Mouse (Mus musculus) CH12.LX (cell line): ENCODE data around the gene Gm10799. TPM values are rescaled to one million over a fixed set of nuclear protein-coding genes. Genes with fewer than 3 reads are reported as not detected.

Source experiments
- DNase-seq: peaks from one replicate; pipeline ENCODE4 v3.0.0-alpha.2; 2013; ENCODE audit errors: extremely low read depth
- H3K27ac ChIP-seq: 2 replicates; pipeline ENCODE4 v1.5.1; 2012; ENCODE audit warnings: low read depth, mild to moderate bottlenecking, control low read depth, moderate library complexity; ENCODE audit not compliant: insufficient read depth
- H3K27me3 ChIP-seq: replicated peaks from 2 replicates; pipeline ENCODE3; 2012; ENCODE audit warnings: inconsistent platforms
- H3K36me3 ChIP-seq, 2 experiments: replicated peaks in 1 of 2; 2 replicates each; pipeline versions ENCODE3 to v1.6.1; 2012; ENCODE audit warnings: inconsistent platforms in 1 of 2, low read length in 1 of 2, mild to moderate bottlenecking in 1 of 2, mixed read lengths in 1 of 2, moderate library complexity in 1 of 2; ENCODE audit not compliant: control insufficient read depth in 1 of 2, insufficient read depth in 1 of 2
- H3K4me1 ChIP-seq, 2 experiments: 2 replicates each; pipeline ENCODE4 v1.6.1; 2012; ENCODE audit warnings: inconsistent platforms in 1 of 2, moderate library complexity in 1 of 2; ENCODE audit not compliant: insufficient read depth in 2 of 2, control insufficient read depth in 1 of 2
- H3K4me2 ChIP-seq: 2 replicates; pipeline ENCODE4 v1.6.1; 2012; ENCODE audit warnings: low read depth, mild to moderate bottlenecking, control low read depth; ENCODE audit not compliant: poor library complexity, insufficient read depth, severe bottlenecking
- H3K4me3 ChIP-seq, 3 experiments: fragments of 150-350 bp in 1 of 3; sonication (generic) in 1 of 3; replicated peaks in 1 of 3; 2 replicates each; pipeline versions ENCODE3 to v1.5.1; 2011 to 2012; ENCODE audit warnings: low read depth in 2 of 3, low read length in 2 of 3, mild to moderate bottlenecking in 2 of 3, moderate library complexity in 2 of 3, control low read depth in 1 of 3, improper control_type of control experiment in 1 of 3, inconsistent platforms in 1 of 3, mixed read lengths in 1 of 3; ENCODE audit not compliant: poor library complexity in 1 of 3
- H3K79me2 ChIP-seq: replicated peaks from 2 replicates; pipeline ENCODE4 v1.6.1; 2012; ENCODE audit warnings: mild to moderate bottlenecking, moderate library complexity; ENCODE audit not compliant: control insufficient read depth, poor library complexity, insufficient read depth, severe bottlenecking; ENCODE audit errors: extremely low read depth
- H3K9ac ChIP-seq: 2 replicates; pipeline ENCODE4 v1.6.1; 2012; ENCODE audit warnings: low read depth, mild to moderate bottlenecking, control low read depth, moderate library complexity; ENCODE audit not compliant: insufficient read depth
- H3K9me3 ChIP-seq: replicated peaks from 2 replicates; pipeline ENCODE3; 2012; ENCODE audit warnings: low read length, inconsistent platforms, mixed read lengths
- CHD1 ChIP-seq: IDR thresholded peaks from 2 replicates; pipeline ENCODE4 v1.6.1; 2012; ENCODE audit warnings: low read depth, low read length, improper control_type of control experiment, inconsistent platforms
- CTCF ChIP-seq, 2 experiments: IDR thresholded peaks in 1 of 2; conservative IDR thresholded peaks in 1 of 2; 2 replicates each; pipeline ENCODE4 v1.5.1; 2011 to 2012; ENCODE audit warnings: low read depth in 2 of 2, low read length in 2 of 2, improper control_type of control experiment in 1 of 2, inconsistent platforms in 1 of 2, mild to moderate bottlenecking in 1 of 2, moderate library complexity in 1 of 2
- E2F4 ChIP-seq: IDR thresholded peaks from 2 replicates; pipeline ENCODE4 v1.6.1; 2011; ENCODE audit warnings: low read depth, low read length, improper control_type of control experiment; ENCODE audit not compliant: insufficient replicate concordance
- GABPA ChIP-seq: IDR thresholded peaks from 2 replicates; pipeline ENCODE4 v1.6.1; 2012; ENCODE audit warnings: low read depth, low read length, improper control_type of control experiment, inconsistent platforms; ENCODE audit not compliant: insufficient replicate concordance
- KAT2A ChIP-seq: IDR thresholded peaks from 2 replicates; pipeline ENCODE4 v1.6.1; 2012; ENCODE audit warnings: low read length, improper control_type of control experiment, inconsistent platforms; ENCODE audit not compliant: insufficient replicate concordance
- MAFK ChIP-seq: IDR thresholded peaks from 2 replicates; pipeline ENCODE4 v1.6.1; 2011; ENCODE audit warnings: low read length, improper control_type of control experiment; ENCODE audit not compliant: insufficient replicate concordance
- MAX ChIP-seq: IDR thresholded peaks from 2 replicates; pipeline ENCODE4 v1.6.1; 2011; ENCODE audit warnings: low read length, improper control_type of control experiment
- MAZ ChIP-seq: IDR thresholded peaks from 2 replicates; pipeline ENCODE4 v1.6.1; 2012; ENCODE audit warnings: low read depth, mild to moderate bottlenecking, inconsistent platforms, low read length, improper control_type of control experiment, moderate library complexity
- PAX5 ChIP-seq: IDR thresholded peaks from 2 replicates; pipeline ENCODE4 v1.6.1; 2012; ENCODE audit warnings: low read length, inconsistent platforms, mixed read lengths
- POLR2AphosphoS2 ChIP-seq: IDR thresholded peaks from 2 replicates; pipeline ENCODE4 v1.6.1; 2011; ENCODE audit warnings: low read depth, low read length, improper control_type of control experiment
- RAD21 ChIP-seq: IDR thresholded peaks from 2 replicates; pipeline ENCODE4 v1.6.1; 2011; ENCODE audit warnings: low read depth, mild to moderate bottlenecking, low read length, improper control_type of control experiment, moderate library complexity
- RCOR1 ChIP-seq: conservative IDR thresholded peaks from 2 replicates; pipeline ENCODE4 v1.6.1; 2012; ENCODE audit warnings: low read depth, mild to moderate bottlenecking, inconsistent platforms, low read length, improper control_type of control experiment
- SIN3A ChIP-seq: IDR thresholded peaks from 2 replicates; pipeline ENCODE4 v1.6.1; 2012; ENCODE audit warnings: low read length, improper control_type of control experiment, inconsistent platforms
- SMC3 ChIP-seq: IDR thresholded peaks from 2 replicates; pipeline ENCODE4 v1.6.1; 2011; ENCODE audit warnings: low read depth, low read length, improper control_type of control experiment
- TBP ChIP-seq: conservative IDR thresholded peaks from 2 replicates; pipeline ENCODE4 v1.6.1; 2011; ENCODE audit warnings: low read depth, low read length, improper control_type of control experiment
- USF1 ChIP-seq: IDR thresholded peaks from 2 replicates; pipeline ENCODE4 v1.6.1; 2014; ENCODE audit warnings: low read depth, mild to moderate bottlenecking, inconsistent platforms, low read length, improper control_type of control experiment
- ZC3H11A ChIP-seq: IDR thresholded peaks from 2 replicates; pipeline ENCODE4 v1.6.1; 2012; ENCODE audit warnings: low read depth, mild to moderate bottlenecking, inconsistent platforms, low read length, improper control_type of control experiment
- ZMIZ1 ChIP-seq: IDR thresholded peaks from 2 replicates; pipeline ENCODE4 v1.6.1; 2012; ENCODE audit warnings: low read depth, mild to moderate bottlenecking, inconsistent platforms, low read length, improper control_type of control experiment
- dilution Hi-C: fragments of 300-500 bp; cut with MboI; formaldehyde crosslinking; loops from 2 replicates; pipeline ENCODE4 v1.14.3; 2020; ENCODE audit warnings: low sequenced_read_pairs; ENCODE audit not compliant: extremely low pct_unique_long_range_greater_than_20kb, extremely low pct_ligation_motif_present
- in situ Hi-C: fragments of 300-500 bp; cut with MboI; formaldehyde crosslinking; loops from 3 replicates; pipeline ENCODE4 v1.14.3; 2019; ENCODE audit warnings: low sequenced_read_pairs, low pct_ligation_motif_present, low pct_unique_long_range_greater_than_20kb, mixed read lengths
- polyA plus RNA-seq: library from polyadenylated mRNA; unstranded; fragments of >175 nt; gene quantifications from 2 replicates; pipeline ENCODE4 v1.2.1, GENCODE M21; 2012; ENCODE audit warnings: low read depth; ENCODE audit not compliant: insufficient read length
- total RNA-seq, 2 experiments: library from RNA; depleted of rRNA; stranded (reverse); fragments of 300-350 nt in 1 of 2; fragments of >200 nt in 1 of 2; gene quantifications; 2 replicates each; pipeline ENCODE4 v1.2.3; 2012 to 2014

The Gm10799 gene
- total and polyA plus RNA-seq, 3 experiments, result not detected

DNA sequence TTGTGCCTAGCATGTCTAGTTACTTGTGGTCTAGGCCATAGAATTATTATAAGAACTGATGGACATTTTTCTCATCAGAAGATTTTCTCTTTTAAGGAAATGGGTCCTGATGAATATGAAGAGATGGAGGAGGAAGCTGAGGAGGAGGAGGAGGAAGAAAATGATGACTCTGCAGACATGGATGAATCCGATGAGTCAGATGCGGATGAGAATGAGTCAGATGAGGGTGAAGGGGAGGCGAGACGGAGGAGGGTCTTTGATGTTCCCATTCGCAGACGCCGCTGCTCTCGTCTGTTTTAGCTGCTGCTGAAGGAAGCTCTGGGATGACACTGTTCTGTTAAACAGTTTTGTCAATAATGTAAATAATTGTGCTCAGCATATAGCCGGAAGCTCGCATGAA is 8.6 kb downstream of the Gm10799 start:
- Histone ChIP-seq H3K4me2 (no peak overlapping the region), H3K79me2 (no peaks in the 10 kb centered on the region)
- no peak for DNase-seq
- no peak for TF ChIP-seq MAFK
- no peak for TF ChIP-seq SIN3A
- TF ChIP-seq ZC3H11A, result no peak
- no peak for TF ChIP-seq E2F4
- no peak for TF ChIP-seq SMC3
- TF ChIP-seq TBP, result no peak
- no peak for TF ChIP-seq RCOR1
- TF ChIP-seq CHD1, result no peak
- TF ChIP-seq ZMIZ1, result no peak
- TF ChIP-seq CTCF (conservative IDR thresholded peaks at IDR 0.05 in 1 of 2, IDR thresholded peaks at IDR 0.05 in 1 of 2; ENCODE audit: low read depth in 2 of 2, low read length in 2 of 2), result no peak
- TF ChIP-seq, all 38 proteins: peak for 0
- no peaks in the 10 kb centered on the region for H3K27me3 ChIP-seq
- dilution Hi-C loops, result no loop called here
- in situ Hi-C loops, result no loop called here
- H3K36me3 ChIP-seq, result peaks cover 21 to 48% of the 10 kb centered on the region in 2 experiments
- H3K4me1 ChIP-seq, result no peaks in the 10 kb centered on the region
- no peak overlapping the region for H3K4me3 ChIP-seq
- no peak overlapping the region for H3K27ac ChIP-seq
- H3K9ac ChIP-seq, result no peak overlapping the region
- H3K9me3 ChIP-seq, result no peaks in the 10 kb centered on the region

DNA sequence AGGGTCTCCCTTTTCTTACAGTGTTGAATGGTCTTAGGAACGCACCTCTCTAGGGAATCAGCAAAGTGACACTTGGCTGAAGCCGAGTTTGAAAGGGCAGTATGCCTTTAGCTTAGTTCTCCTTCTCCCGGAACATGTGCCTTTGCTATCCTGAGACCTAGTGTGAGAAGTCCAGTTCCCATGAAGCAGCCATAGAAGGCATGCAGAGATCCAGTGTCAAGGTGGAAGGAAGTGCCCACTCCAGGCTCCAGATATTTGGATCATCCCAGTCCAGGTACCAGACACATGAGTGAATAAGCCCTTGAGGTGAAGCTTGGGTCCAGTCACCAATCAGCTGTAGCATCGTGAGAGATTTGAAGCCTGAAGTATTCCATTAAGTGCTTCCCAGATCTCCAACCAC is 9.4 kb downstream of the Gm10799 start:
- no peak for TF ChIP-seq POLR2AphosphoS2
- no peak for TF ChIP-seq MAX
- TF ChIP-seq GABPA, result no peak
- TF ChIP-seq KAT2A, result no peak
- no peak for TF ChIP-seq MAZ
- no peak for TF ChIP-seq RCOR1
- no peak for TF ChIP-seq RAD21
- no peak for TF ChIP-seq USF1
- TF ChIP-seq PAX5, result no peak
- dilution Hi-C loops, result no loop called here
- Histone ChIP-seq H3K9me3 (no peaks in the 10 kb centered on the region), H3K4me2 (no peak overlapping the region), H3K27me3 (no peaks in the 10 kb centered on the region), H3K4me1 (no peaks in the 10 kb centered on the region), H3K79me2 (no peaks in the 10 kb centered on the region), H3K4me3 (no peak overlapping the region), H3K27ac (no peak overlapping the region), H3K36me3 (peaks cover 23 to 57% of the 10 kb centered on the region in 2 experiments), H3K9ac (no peak overlapping the region)
- in situ Hi-C loops, result no loop called here
- no peak for DNase-seq
